Mouse (Mus musculus): ENCODE results near the gene Nup88.
"Not testable (repeated sequence)": the region's sequence is repeated elsewhere in the genome, so short reads cannot be mapped to it uniquely, and the experiment has no call there.

Nup88 gene

DNA sequence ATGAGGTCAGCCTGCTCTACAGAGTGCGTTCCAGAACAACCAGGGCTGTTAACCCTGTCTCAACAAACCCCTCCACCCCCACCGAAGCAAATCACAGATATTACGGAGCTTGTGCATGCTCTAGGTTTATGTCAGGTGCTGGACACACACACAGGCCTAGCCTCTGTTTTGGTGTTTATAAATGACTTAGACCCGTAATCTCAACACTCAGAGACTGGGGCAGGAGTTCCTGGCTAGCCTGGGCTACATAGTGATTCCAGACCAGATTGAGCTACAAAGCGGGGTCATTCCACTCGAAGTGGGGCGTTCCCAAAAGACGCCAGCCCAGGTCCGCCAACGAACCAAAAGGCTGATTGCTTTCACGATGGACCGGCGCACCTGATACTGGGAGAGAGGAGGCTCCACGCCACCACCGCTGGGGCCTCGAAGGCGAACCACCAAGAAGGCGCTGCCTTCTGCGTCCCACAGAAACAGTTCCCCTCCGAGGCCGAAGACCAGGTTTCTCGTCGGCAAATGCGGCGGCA lies 440 bp downstream of the Nup88 start:
- no peak for DNase-seq (ENCODE audit: low spot score in 2 of 2)

DNA sequence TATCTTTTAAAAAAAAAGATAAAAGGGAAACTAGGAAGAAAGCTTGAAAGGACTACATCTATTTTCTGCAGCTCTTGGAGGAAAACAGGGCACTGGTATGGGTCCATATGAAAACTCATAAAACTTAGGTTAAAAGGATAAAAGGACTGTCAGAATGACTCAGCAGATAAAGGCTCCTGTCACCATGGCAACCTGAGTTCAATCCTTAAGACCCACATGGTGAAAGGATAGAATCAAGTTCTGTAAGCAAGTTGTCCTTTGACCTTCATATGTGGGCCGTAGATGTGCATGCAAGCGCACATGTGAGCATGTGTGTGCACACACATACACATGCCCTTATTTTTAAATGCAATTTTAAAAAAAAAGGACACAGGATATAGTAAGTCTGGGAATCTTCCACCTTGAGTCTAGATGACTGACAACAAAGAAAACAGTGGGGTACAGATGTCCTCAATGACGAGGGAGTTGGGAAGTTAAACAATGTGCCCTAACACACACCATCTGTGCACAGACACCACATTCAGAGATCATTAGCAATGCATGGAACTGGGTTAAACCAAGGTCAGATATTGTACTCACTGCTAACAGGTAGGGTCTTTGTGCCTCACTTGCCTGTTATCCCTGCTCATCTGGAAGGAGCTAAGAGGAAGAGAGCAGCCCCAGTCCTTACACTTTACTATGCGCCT lies 5.4 kb downstream of the Nup88 start:
- no peak for DNase-seq (ENCODE audit: low spot score in 2 of 2)

DNA sequence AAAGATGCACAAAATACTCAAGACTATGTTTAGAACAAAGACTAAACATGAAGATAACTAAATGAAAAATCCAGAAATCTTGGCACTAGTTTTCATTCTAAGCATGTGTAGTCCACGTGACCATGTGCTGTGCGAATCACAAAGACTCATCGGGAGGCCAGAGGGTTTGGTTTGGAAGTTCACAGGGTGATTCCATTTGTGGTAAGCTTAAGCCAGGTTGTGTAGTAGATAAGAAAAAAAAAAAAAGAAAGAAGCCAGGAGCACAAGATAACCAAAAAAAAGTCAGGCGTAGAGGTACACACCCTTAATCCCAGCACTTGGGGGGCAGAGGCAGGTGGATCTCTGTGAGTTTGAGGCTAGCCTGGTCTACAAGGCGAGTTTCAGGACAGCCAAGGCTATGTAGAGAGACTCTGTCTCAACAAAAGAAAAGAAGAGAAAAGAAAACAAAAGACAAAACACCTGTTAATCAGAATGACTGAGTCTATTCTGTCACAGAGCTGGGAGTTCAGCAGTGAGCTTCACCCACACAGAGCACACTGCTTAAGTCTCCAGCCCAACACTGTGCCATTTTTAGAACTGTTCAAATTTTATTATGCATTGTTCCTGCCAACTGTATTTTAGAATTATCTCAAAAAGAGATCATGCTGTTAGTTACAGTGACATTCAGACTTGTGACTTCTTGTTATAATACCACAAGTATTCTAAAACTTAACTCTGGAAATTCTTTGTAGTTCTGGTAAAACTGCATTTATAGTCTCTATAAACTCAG lies 8.8 kb downstream of the Nup88 start:
- no peak for DNase-seq (ENCODE audit: low spot score in 2 of 2)

DNA sequence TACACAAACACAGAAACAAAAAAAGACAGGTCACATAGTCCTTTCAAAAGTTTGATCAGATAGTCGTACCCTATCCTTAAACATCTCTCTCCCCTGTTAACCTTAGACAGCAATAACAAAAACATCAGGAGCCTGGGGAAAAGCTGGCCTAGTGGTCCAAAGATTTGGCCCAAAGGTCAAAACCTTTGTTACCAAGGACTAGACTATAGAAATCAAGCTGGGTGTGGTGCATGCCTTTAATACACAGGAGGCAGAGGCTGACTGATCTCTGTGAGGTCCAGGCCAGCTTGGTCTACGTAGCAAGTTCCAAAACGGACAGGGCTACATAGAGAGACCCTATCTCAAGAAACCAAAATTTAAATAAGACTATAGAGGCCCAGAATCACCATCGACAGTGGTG lies 15.1 kb downstream of the Nup88 start:
- no peak for DNase-seq (ENCODE audit: low spot score in 2 of 2)

DNA sequence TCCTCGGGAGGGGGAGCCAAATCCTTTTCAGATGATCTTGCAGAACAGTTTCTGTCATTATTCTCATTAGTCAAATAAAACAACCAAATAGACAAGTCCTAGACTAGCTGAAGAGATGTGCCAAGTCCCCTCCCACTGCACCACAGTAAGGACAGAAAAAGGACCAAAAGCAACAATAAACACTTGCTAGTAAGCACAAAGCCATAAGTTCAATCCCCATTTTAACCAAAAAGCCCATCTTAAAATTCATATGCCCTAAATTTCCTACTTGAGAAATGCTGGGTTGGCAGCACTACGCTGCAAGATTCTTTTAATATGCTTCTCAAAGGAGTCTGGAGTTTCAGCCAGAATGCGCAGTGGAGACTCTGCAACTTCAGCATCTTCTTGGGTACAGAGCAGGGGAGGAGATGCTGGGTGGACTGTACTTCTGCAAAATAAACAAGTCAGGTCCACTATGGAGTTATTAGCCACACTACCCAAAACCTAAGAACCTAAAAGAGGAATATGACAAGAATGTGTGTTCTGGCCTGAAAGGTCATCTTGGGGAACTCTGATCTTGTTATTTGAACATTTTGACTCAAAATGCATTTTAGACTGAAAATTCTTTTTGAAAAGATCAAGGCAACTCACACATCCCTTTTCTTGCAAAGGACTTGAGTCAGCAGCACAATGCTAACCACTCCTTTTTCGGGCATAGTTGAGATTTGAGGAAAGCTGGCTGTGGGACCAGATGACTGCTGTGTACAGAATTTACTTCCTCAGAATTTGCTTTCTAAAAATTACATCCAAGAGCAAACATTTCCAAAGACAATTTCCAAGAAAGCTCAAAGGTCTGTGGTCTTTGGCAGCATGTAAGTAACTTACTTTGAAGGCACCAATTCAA lies 24.6 kb downstream of the Nup88 start:
- no peak for DNase-seq (ENCODE audit: low spot score in 2 of 2)

DNA sequence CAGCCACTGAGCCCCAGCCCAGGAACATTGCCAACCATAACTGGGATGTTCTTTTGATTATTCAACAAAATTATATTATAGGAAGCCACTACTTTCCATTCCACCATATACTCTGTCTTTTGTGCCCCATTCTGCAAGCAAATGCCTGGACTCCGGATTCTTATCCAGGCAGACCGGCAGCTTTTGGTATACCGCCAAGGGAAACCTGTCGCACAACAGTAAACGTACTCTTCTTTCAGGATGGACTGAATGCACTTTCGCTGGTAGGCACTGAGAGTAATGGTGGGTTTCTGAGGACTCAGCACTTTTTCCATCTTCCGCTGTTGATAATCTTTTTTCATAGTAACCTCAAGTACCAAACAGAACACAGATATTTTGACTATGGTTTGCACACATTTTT lies 26.1 kb downstream of the Nup88 start:
- no peak for DNase-seq (ENCODE audit: low spot score in 2 of 2)

DNA sequence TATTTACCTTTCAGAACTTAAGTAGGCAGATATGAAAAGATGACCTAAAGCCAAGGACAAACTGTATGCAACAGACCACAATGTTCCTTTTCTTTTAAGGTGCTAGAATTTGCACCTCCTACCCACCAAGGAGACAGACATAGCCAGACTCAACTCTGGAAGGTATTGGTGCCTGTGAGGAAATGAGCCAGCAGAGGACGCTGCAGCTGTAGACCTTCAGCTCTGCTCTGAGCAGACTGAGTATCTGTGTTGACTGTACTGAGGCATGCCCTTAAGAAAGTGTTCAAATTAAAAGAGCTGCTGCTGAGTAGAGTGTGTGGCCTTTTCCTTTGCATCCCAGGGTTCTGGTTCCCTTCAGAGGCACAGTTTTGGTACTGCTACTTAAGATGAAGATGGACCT lies 27.2 kb downstream of the Nup88 start:
- no peak for DNase-seq (ENCODE audit: low spot score in 2 of 2)

DNA sequence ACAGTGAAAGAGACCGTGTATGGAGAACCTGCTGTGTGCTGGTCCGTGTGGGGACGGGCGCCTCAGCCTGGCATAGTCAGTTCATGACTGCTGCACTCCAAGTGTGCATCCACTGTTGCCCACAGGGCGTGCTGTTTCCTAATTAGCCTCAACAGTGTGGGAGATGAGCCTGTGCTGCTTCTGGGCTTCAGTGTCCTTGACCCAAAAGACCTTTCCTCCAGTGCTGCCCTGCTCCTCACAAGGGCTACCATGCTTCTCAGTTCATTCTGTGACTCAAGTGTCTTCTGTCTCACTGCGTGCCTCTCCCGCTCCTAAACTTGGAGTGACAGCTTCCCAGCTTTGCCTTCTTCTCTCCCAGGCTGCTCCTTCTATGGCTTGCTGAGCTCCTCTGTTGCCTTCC lies 34.5 kb downstream of the Nup88 start:
- no peak for DNase-seq (ENCODE audit: low spot score in 2 of 2)

DNA sequence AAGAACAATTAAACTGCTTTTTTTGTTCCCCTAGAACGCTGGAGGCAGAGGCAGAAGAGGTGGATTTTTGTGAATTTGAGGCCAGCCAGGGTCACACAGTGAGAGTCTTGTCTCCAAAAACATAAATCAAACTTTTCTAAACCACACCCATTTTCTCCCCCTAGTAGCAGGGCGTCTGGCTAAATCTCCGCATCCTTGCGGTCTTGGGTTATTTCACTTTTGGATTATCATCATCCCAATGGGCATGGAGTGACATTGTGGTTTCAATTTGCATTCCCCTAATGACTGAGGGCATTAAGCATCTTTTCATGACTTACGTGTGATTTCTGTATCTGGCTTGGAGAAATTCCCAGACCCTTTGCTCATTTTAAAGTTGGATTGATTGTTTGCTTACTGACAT lies 38.3 kb downstream of the Nup88 start:
- no peak for DNase-seq (ENCODE audit: low spot score in 2 of 2)

DNA sequence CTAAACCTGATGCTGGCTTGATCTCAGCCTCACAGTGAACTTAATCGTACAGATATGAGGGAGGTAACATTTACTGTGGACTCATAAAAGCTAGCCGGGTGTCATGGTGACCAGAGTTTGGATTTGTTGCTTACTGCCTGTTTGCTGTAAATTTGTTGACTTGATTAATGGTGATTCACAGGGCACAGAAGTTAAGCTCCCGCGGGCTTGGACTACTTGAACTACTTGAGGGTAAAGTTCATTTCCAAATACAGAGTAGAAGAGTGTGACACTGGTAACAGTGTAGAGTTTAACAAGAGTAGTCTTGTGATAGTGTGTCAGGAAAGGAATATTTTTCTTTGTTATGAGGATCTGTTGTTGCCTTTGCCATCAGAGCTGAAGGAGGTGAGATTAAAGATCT lies 50.2 kb downstream of the Nup88 start:
- DNase-seq (ENCODE audit: low spot score in 2 of 2): no peak

DNA sequence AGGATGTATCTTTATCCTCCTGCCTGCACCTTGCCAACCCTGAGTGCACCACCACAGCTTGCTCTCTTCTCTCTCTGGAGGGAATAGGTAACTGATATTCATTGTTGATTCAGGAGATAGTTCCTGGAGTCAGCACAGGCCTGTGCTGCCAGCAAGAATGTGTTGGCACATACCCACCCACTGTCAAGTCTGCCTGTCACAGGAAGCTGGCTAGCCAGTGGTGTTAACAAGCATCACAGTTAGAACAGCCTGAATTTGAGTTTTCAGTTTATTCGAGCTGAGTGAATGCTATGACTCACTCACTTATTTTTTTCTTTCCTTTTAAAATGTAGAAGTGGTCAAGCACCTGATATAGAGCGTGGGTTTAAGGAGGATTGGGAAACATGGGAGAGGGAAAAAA lies 51.9 kb downstream of the Nup88 start:
- DNase-seq (ENCODE audit: low spot score in 2 of 2): no peak

DNA sequence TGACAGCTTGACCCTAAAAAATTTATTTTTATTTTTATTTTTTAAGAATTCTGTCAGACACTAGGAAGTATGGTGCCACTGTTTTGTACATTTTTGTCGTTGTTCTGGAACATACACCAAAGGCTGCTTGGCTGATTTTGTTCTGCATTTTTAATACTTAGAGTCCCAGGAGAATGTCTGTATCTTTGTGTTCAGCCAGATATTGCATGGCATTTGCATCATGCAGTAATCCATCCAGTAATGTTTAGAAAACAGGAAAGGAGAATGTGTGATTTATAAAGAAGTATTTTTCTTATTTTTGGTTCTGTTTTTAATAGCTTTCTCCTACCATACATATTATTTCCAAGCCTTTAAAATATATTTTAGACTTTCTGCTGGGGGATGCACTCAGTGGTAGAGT lies 57.9 kb downstream of the Nup88 start:
- no peak for DNase-seq (ENCODE audit: low spot score in 2 of 2)

DNA sequence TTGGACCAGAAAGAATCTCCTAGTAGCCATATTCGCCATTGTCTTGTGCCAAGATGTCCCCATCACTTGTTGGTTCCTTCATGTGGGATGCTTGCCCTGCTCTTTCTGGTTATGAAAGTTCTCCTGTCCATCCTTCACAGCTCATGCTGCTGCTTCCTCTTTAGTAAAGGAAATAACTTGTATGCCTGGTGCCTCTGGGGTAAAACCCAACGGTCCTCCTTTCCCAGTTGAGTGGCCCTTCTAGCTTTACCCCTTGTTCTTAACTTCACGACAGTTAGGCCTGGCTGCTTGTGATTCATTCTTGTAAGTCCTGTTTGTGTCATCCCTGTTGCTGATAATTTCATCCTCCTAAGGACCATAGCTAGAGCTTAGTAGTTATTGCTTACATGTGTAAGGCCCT lies 58.5 kb downstream of the Nup88 start:
- no peak for DNase-seq (ENCODE audit: low spot score in 2 of 2)

DNA sequence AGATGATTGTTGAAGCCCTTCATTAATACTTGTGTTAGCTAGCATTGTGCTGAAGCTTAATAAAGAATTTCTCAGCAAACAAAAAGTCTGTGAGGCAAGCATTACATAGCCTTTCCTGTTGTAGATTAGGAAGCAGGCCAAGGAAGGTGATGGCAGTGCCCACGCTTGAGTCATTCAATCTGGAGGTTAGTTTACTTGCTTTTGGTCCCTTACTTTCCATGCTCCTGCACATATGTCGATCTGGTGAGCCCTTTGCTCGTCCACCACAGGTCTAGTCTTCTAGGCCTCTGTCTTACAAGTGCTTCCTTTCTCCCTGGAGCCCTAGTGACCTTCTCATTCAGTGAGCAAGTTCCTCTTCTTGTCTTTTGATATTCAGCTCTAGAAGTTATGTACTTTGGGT lies 63.1 kb downstream of the Nup88 start:
- no peak for DNase-seq (ENCODE audit: low spot score in 2 of 2)

DNA sequence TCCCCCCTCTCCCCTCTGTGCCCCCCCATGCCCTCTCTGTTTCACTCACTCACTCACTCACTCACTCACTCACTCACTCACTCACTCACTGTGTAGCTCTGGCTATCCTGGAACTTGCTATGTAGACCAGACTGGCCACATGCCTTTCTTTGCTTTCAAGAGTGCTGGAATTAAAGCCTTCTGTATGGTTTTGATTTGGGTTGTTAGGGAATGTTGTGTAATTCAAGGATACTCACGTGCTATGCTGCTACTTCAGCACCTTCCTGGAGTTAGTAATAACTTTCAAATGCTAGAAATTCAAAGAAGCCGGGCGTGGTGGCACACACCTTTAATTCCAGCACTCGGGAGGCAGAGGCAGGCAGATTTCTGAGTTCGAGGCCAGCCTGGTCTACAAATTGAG lies 71.6 kb downstream of the Nup88 start:
- DNase-seq (ENCODE audit: low spot score in 2 of 2): not testable (repeated sequence)

DNA sequence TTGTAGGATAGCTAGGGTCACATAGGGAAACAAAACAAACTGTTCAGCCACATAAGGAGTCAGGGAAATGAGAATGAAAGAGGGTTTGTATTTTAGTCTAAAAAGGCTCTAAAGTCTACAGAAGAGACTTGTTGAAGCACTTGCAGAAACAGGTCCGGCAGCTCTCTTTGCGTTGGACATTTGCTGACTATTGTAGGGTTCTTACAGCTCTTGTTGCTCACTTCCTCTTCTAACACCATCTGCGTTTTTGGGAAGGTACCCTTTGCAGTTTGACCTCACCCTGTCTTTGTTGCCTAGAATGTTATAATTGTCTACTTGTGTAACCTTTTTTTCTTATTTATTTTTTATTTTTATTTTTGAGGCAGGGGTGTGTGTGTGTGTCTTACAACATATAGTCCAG lies 72.1 kb downstream of the Nup88 start:
- no peak for DNase-seq (ENCODE audit: low spot score in 2 of 2)

Measured in frontal cortex, postnatal 14 days (tissue).